Mouse (Mus musculus) Patski (cell line): Measurements from ENCODE around the gene Tsga10. TPM values are rescaled to one million over a fixed set of nuclear protein-coding genes. Genes with fewer than 3 reads are reported as not detected.

Experiments used
- ATAC-seq: fragments of 100-300 bp; one replicate; pipeline ENCODE4 v1.8.0; 2021
- CTCF ChIA-PET: fragments of 350-600 bp; sonication (Branson Sonifier 250); formaldehyde crosslinking; loops from one replicate; lab custom pipeline; 2022; ENCODE audit warnings: inconsistent platforms; lab: Charles Lee
- POLR2A ChIA-PET: fragments of 350-600 bp; sonication (Branson Sonifier 250); formaldehyde crosslinking; loops from one replicate; lab custom pipeline; 2022; ENCODE audit warnings: antibody characterized with exemption, inconsistent platforms; lab: Charles Lee
- DNase-seq: peaks from one replicate; pipeline ENCODE4 v3.0.0-alpha.2; 2011; ENCODE audit warnings: low read depth, low spot score
- H3K27me3 ChIP-seq: fragments of 371-371 bp; one replicate; pipeline ENCODE4 v1.5.1; 2021
- CTCF ChIP-seq: fragments of 100-300 bp; IDR thresholded peaks from one replicate; pipeline ENCODE4 v1.5.1; 2021
- in situ Hi-C: fragments of 300-500 bp; cut with MboI; formaldehyde crosslinking; loops from 3 replicates; pipeline ENCODE4 v1.11.1; 2018; ENCODE audit warnings: low pct_unique_long_range_greater_than_20kb, mixed read lengths
- polyA plus RNA-seq: library from polyadenylated mRNA; unstranded; gene quantifications from one replicate; pipeline ENCODE4 v1.2.3, GENCODE M21; 2021

The Tsga10 gene
- 4.1 TPM for polyA plus RNA-seq

DNA sequence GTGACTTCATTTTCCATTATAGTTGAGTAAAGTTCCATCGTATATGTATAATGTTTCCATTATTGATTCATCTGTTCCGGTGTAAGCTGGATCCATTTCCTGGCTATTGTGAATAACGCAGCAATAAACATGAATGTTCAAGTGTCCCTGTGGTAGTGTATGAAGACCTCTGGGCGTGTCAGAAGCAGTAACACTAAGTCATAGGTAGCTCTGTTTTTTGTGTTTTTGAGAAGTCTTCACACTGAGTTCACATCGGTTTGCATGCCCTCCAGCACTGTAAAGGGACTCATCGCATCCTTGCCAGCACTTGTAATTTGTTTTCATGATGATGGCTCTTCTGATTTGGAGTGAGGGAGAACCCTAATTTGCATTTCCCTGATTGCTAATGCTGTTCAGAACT is at the start of gene Tsga10:
Gene Tsga10 (minus strand): TSS at position 144 of the 400 bp plus-strand sequence.
- no peak for ATAC-seq
- ChIA-PET POLR2A (interaction anchor here (0.6 kb wide), 1 partner anchor 190 kb away, joined by 3 read pairs; no protein-coding TSS in a partner anchor), CTCF (no interaction called here)
- no peaks in the 10 kb centered on the region for H3K27me3 ChIP-seq
- in situ Hi-C loops, result no loop called here
- no peak for TF ChIP-seq CTCF
- DNase-seq, result no peak

DNA sequence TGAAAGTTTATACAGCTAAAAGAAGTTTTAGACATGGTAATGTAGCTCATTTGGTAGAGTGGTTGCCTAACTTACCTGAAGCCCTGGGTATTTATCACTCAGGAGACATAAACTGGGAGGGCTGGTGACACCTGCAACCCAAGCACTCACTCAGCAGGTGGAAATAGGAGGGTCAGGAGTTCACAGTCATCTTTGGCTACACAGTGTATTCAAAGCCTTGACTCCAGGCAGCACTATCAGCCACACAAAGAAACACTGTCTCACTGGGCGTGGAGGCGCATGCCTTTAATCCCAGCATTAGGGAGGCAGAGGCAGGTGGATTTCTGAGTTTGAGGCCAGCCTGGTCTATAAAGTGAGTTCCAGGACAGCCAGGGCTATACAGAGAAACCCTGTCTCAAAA is 46.5 kb upstream of the Tsga10 start:
- no peak for TF ChIP-seq CTCF
- ATAC-seq (no peak), DNase-seq (no peak)
- H3K27me3 ChIP-seq, result no peaks in the 10 kb centered on the region
- ChIA-PET POLR2A (no interaction called here), CTCF (interaction anchor here (1.0 kb wide), 1 partner anchor 10 kb away, joined by 3 read pairs; no protein-coding TSS in a partner anchor)
- in situ Hi-C loops, result no loop called here

DNA sequence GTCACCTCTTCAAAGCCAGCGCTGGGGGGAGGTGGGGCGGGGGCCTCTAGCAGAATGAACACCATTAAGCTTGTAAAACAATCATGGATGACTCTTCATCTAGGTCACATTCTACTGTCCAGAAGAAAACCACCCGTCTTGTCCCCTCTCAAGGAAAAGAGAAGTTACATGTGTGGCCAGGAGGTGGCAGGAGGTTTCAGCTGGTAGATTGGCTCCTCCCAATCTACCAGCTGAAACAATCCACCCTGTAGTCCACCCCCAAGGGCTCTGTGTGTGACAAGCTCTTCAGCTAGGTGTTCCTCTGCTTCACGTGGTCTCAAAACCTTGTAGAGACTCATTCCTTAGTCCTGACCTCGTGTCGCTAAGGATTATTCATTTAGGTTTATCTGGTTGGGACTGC is 36.9 kb upstream of the Tsga10 start:
- POLR2A ChIA-PET, result no interaction called here
- ATAC-seq, result peak; percentile 67
- peak; percentile 65 for TF ChIP-seq CTCF
- H3K27me3 ChIP-seq, result no peaks in the 10 kb centered on the region
- in situ Hi-C loops, result no loop called here
- CTCF ChIA-PET, result interaction anchor here (0.8 to 1.4 kb wide), 7 partner anchors 9 to 83 kb away, joined by 3 to 13 read pairs (median 3); partner anchors contain the start of genes Lyg2, Mitd1 and Mrpl30
- DNase-seq, result no peak

DNA sequence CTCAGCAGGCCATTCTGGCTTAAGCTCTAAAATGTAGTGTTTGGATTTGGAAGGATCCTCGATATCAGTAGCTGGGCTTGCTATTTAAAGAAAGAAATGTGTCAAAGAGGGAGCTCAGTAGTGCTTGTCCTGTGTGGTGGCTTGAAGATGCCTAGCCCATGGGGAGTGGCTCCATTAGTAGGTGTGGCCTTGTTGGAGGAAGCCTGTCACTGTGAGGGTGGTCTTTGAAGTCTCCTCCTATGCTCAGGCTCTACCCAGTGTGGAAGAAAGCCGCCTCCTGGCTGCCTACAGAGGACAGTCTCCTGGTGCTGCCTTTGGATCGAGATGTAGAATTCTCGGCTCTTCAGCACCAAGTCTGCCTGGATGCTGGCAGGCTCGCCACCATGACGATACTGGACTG is 34.1 kb upstream of the Tsga10 start:
- ATAC-seq (no peak), DNase-seq (no peak)
- ChIA-PET CTCF (interaction anchor here (1.4 kb wide), 1 partner anchor 25 kb away, joined by 3 read pairs; no protein-coding TSS in a partner anchor), POLR2A (no interaction called here)
- in situ Hi-C loops, result no loop called here
- TF ChIP-seq CTCF, result no peak
- no peaks in the 10 kb centered on the region for H3K27me3 ChIP-seq

DNA sequence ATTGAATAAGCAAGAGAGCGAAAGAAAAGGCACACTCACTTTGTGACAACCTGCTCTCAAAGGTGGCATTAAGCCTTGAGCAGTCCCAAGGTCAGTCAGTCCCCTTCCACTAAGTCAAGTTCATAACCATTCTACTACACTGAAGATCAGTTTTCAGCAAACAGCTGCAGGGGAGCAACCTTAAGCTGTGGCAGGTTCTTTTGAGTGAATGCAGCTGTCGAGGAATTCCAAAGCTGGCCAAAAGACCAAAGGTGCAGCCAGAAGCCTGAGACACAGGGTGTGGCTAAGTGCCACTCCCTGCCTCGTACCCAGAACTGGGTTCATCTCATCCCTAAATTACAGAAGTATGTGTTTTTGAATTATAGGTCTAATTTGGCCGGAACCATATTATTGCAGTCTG is 33.6 kb upstream of the Tsga10 start:
- no peak for DNase-seq
- no peaks in the 10 kb centered on the region for H3K27me3 ChIP-seq
- TF ChIP-seq CTCF, result no peak
- ChIA-PET POLR2A (no interaction called here), CTCF (interaction anchor here (1.4 kb wide), 1 partner anchor 25 kb away, joined by 3 read pairs; no protein-coding TSS in a partner anchor)
- no peak for ATAC-seq
- in situ Hi-C loops, result no loop called here

DNA sequence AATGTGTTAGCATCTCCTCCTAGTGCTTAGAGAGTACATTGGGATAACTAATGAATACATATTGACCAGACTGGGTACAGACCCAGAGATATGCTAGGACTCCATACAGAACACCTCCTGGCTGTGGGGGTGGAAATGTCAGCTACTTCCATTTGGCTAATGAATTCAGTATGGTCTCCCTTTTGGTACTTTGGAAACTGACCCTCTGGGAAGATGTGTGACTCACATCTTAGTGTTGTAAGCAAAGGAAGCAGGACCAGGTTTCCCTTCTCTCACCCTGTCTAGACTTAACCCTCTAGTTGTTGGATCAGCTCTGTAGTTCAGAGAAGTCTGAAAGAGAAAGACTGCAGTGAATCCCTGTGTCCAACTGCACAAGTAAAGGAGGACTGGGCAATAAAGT is 28.4 kb upstream of the Tsga10 start:
- in situ Hi-C loops, result loop anchor here (5.0 kb wide), 1 partner anchor 93 kb away; no protein-coding TSS in a partner anchor
- no peaks in the 10 kb centered on the region for H3K27me3 ChIP-seq
- ChIA-PET POLR2A (no interaction called here), CTCF (no interaction called here)
- TF ChIP-seq CTCF, result no peak
- DNase-seq (no peak), ATAC-seq (no peak)

DNA sequence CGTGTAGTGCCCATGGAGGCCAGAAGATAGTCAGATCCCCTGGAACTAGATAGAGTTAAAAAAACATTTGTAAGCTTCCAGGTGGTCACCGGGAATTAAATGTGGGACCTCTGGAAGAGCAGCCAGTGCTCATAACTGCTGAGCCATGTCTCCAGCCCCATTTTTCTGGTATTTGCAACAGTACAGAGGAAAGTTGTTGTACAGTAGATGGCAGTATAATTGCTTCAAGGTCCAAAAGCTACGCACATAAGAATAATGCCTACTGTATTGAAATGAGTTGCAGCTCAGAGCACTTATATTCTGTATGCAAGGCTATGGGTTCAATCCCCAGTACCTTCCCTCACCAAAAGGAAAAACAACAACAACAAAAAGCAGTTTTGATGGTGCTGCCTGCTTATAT is 25.2 kb upstream of the Tsga10 start:
- DNase-seq, result no peak

DNA sequence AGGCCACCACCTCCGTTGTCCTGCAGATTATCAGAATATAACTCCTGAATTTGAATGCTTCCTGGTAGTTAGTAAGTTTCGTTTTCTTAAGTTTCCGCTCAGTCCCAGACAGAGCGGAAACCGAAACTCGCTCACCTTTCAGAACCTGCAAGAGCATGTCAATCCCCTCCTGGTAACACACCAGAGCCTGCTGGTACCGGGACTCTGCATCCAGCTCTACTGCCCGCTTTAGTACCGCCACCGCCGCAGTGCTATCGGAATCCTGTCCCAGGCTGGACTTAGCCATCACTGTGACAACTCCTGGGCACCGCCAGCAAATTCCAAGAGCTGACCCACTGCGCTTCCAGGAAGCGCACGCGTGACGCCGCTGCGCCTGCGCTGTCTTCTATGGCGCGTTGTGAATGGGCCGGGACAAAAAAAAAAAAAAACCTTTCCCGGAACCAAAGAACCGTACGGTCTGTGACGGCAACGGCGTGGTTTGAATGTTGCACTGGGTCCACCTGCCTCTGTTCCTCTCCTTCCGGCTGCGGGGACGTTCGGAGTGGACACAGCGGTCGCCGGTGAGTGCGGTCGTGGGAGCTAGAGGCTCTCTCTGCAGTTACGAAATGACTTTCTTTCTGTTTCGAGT is 23.9 kb upstream of the Tsga10 start, which contains the start of the genes Mitd1 and Mrpl30:
Gene Mitd1 (minus strand): TSS at position 387 of the 628 bp plus-strand sequence.
Gene Mrpl30 (plus strand): TSS at position 453 of the 628 bp plus-strand sequence.
- in situ Hi-C loops, result loop anchor here (5.0 kb wide), 1 partner anchor 97 kb away; no protein-coding TSS in a partner anchor
- ChIA-PET CTCF (interaction anchor here (1.0 to 5.8 kb wide), 4 partner anchors 13 to 96 kb away, joined by 3 to 23 read pairs (median 8); partner anchors contain the start of gene Lipt1), POLR2A (interaction anchor here (0.6 to 1.0 kb wide), 5 partner anchors 18 to 1183 kb away, joined by 3 to 5 read pairs (median 4); no protein-coding TSS in a partner anchor)
- ATAC-seq (peak; percentile 89), DNase-seq (peak; percentile 69)
- no peaks in the 10 kb centered on the region for H3K27me3 ChIP-seq
- TF ChIP-seq CTCF, result no peak

More for the DNA sequence above, 25.2 kb upstream of the Tsga10 start:
- ATAC-seq, result no peak
- in situ Hi-C loops, result loop anchor here (5.0 kb wide), 1 partner anchor 96 kb away; no protein-coding TSS in a partner anchor
- no peaks in the 10 kb centered on the region for H3K27me3 ChIP-seq
- TF ChIP-seq CTCF, result peak; percentile 62
- ChIA-PET CTCF (interaction anchor here (1.0 to 5.8 kb wide), 5 partner anchors 10 to 99 kb away, joined by 3 to 23 read pairs (median 7); partner anchors contain the start of gene Lipt1), POLR2A (interaction anchor here (1.2 kb wide), 1 partner anchor 18 kb away, joined by 3 read pairs; no protein-coding TSS in a partner anchor)

DNA sequence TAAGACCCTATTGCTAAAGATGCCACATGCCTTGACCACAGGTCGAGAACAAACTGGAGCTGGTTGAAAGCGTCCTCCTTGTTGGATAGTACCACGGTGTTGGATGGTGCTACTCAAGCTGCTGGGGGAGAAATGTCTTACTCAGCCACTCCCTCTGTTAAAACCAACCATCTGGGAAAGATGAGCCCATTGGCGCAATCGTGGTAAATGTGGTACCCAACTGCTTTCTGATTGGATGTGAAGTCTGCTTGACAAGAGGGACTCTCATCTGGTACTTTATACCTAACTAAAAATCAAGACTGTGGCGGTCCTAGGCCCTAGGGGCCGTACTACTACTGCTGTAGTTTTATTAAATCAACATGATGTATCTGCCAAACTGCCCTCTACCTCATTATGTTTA is 23.0 kb upstream of the Tsga10 start:
- CTCF ChIA-PET, result interaction anchor here (5.8 kb wide), 1 partner anchor 17 kb away, joined by 23 read pairs; the partner anchor contains the start of gene Lipt1
- TF ChIP-seq CTCF, result no peak
- DNase-seq (no peak), ATAC-seq (no peak)
- H3K27me3 ChIP-seq, result no peaks in the 10 kb centered on the region
- in situ Hi-C loops, result no loop called here
- POLR2A ChIA-PET, result no interaction called here

DNA sequence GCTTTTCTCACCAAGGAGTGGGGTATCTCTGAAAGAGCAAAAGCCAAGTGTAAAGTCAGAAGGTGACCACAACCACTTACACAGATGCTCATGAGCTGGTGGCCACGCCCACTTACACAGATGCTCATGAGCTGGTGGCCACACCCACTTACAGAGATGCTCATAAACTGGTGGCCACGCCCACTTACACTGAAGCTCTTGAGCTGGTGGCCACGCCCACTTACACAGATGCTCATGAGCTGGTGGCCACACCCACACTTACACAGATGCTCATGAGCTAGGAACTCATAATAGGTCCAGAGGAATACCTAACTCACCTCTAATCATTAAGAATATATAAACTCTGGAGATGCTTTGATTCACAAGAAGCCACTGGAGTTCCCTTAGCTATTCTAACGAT is 18.2 kb upstream of the Tsga10 start:
- POLR2A ChIA-PET, result no interaction called here
- TF ChIP-seq CTCF, result no peak
- ATAC-seq (no peak), DNase-seq (no peak)
- in situ Hi-C loops, result no loop called here
- CTCF ChIA-PET, result no interaction called here
- no peaks in the 10 kb centered on the region for H3K27me3 ChIP-seq

DNA sequence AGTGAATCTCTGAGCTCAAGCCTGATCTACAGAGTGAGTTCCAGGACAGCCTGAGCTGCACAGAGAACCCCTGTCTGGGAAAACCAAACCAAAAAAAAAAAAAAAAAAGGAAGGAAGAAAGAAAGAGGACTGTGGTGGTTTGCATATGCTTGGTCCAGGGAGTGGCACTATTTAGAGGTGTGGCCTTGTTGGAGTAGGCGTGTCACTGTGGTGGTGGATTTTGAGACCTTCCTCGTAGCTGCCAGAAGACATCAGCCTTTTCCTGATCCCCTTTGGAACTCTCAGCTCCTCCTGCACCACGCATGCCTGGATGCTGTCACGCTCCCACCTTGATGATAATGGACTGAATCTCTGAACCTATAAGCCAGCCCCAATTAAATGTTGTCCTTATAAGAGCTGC is 17.2 kb upstream of the Tsga10 start:
- ATAC-seq, result no peak
- CTCF ChIA-PET, result interaction anchor here (1.4 kb wide), 1 partner anchor 10 kb away, joined by 5 read pairs; no protein-coding TSS in a partner anchor
- no peak for DNase-seq
- no peak for TF ChIP-seq CTCF
- in situ Hi-C loops, result no loop called here
- no peaks in the 10 kb centered on the region for H3K27me3 ChIP-seq
- POLR2A ChIA-PET, result interaction anchor here (0.7 kb wide), 1 partner anchor 101 kb away, joined by 3 read pairs; no protein-coding TSS in a partner anchor
